Mouse (Mus musculus): ENCODE measurements around the gene Dppa3.
"Not testable (repeated sequence)": the region's sequence is repeated elsewhere in the genome, so short reads cannot be mapped to it uniquely, and the experiment has no call there.

The Dppa3 gene

GRCm38 (mm10) chr6:122609771-122610170 lies 16.4 kb upstream of the Dppa3 start, which contains the start of gene Gdf3:
Gene Gdf3 (minus strand): TSS chr6:122610087.
- peak in 1 of 2 experiments; percentile 32 for DNase-seq (ENCODE audit: low spot score in 2 of 2)

- DNase-seq (ENCODE audit: low spot score in 2 of 2), result no peak
Measured at GRCm38 (mm10) chr6:122612426-122612825, 13.8 kb upstream of the Dppa3 start.

GRCm38 (mm10) chr6:122614047-122614446 lies 12.2 kb upstream of the Dppa3 start:
- DNase-seq (ENCODE audit: low spot score in 2 of 2), result peak; percentile 35 to 77

GRCm38 (mm10) chr6:122616022-122616421 lies 10.2 kb upstream of the Dppa3 start:
- DNase-seq (ENCODE audit: low spot score in 2 of 2), result no peak

- DNase-seq (ENCODE audit: low spot score in 2 of 2), result no peak
Measured at GRCm38 (mm10) chr6:122621066-122621465, 5.1 kb upstream of the Dppa3 start.

GRCm38 (mm10) chr6:122624480-122624879 lies 1.7 kb upstream of the Dppa3 start:
- DNase-seq (ENCODE audit: low spot score in 2 of 2), result no peak

GRCm38 (mm10) chr6:122625156-122625555 lies 1.1 kb upstream of the Dppa3 start:
- no peak for DNase-seq (ENCODE audit: low spot score in 2 of 2)

- DNase-seq (ENCODE audit: low spot score in 2 of 2), result no peak
Measured at GRCm38 (mm10) chr6:122627469-122628108, 1.4 kb downstream of the Dppa3 start.

- DNase-seq (ENCODE audit: low spot score in 2 of 2), result peak in 1 of 2 experiments; percentile 26
Measured at GRCm38 (mm10) chr6:122633411-122633810, 7.2 kb downstream of the Dppa3 start.

- no peak for DNase-seq (ENCODE audit: low spot score in 2 of 2)
Measured at GRCm38 (mm10) chr6:122635315-122635714, 9.1 kb downstream of the Dppa3 start.

GRCm38 (mm10) chr6:122636666-122637065 lies 10.5 kb downstream of the Dppa3 start:
- no peak for DNase-seq (ENCODE audit: low spot score in 2 of 2)

GRCm38 (mm10) chr6:122637566-122637965 lies 11.4 kb downstream of the Dppa3 start:
- not testable (repeated sequence) for DNase-seq (ENCODE audit: low spot score in 2 of 2)

- DNase-seq (ENCODE audit: low spot score in 2 of 2), result not testable (repeated sequence)
Measured at GRCm38 (mm10) chr6:122644196-122644595, 18.0 kb downstream of the Dppa3 start.

GRCm38 (mm10) chr6:122649903-122650302 lies 23.7 kb downstream of the Dppa3 start:
- no peak for DNase-seq (ENCODE audit: low spot score in 2 of 2)

GRCm38 (mm10) chr6:122650398-122650980 lies 24.3 kb downstream of the Dppa3 start:
- DNase-seq (ENCODE audit: low spot score in 2 of 2), result no peak

- DNase-seq (ENCODE audit: low spot score in 2 of 2), result no peak
Measured at GRCm38 (mm10) chr6:122654301-122654700, 28.1 kb downstream of the Dppa3 start.

GRCm38 (mm10) chr6:122657630-122658029 lies 31.4 kb downstream of the Dppa3 start:
- no peak for DNase-seq (ENCODE audit: low spot score in 2 of 2)

- DNase-seq (ENCODE audit: low spot score in 2 of 2), result no peak
Measured at GRCm38 (mm10) chr6:122659567-122659966, 33.4 kb downstream of the Dppa3 start.

GRCm38 (mm10) chr6:122660601-122661379 lies 34.6 kb downstream of the Dppa3 start:
- peak in 1 of 2 experiments; percentile 48 for DNase-seq (ENCODE audit: low spot score in 2 of 2)

- DNase-seq (ENCODE audit: low spot score in 2 of 2), result no peak
Measured at GRCm38 (mm10) chr6:122662551-122663264, 36.5 kb downstream of the Dppa3 start.

- DNase-seq (ENCODE audit: low spot score in 2 of 2), result no peak
Measured at GRCm38 (mm10) chr6:122663596-122664206, 37.5 kb downstream of the Dppa3 start.

GRCm38 (mm10) chr6:122665866-122666265 lies 39.7 kb downstream of the Dppa3 start:
- DNase-seq (ENCODE audit: low spot score in 2 of 2), result no peak

Measured in spleen, postnatal 10 days (tissue).